Mouse (Mus musculus) forebrain, embryonic 10.5 days (tissue): Measurements from ENCODE around the gene Il6st. TPM values are rescaled to one million over a fixed set of nuclear protein-coding genes. Genes with fewer than 3 reads are reported as not detected.

ENCODE experiments used
- polyA plus RNA-seq: library from polyadenylated mRNA; unstranded; fragments of >200 nt; fragmentation: Nextera tagmentation; extraction: Ambion mirVana; gene quantifications from 2 replicates; pipeline ENCODE4 v1.2.1, GENCODE M21; 2016

Il6st gene
- polyA plus RNA-seq, 1 experiment from 2014 or later, result 20.4 TPM

Other genes with a start within 250 kb of the Il6st start
- gene Ankrd55, start 175.6 kb upstream of the Il6st start, polyA plus RNA-seq, result 0.55 and 0.60 TPM in 2 replicates
- not detected in 2 replicates for gene Il31ra, start 130.3 kb downstream of the Il6st start, polyA plus RNA-seq
- gene Ddx4, start 188.4 kb downstream of the Il6st start, polyA plus RNA-seq, result 0.45 and 0.53 TPM in 2 replicates
- gene Slc38a9, start 196.7 kb downstream of the Il6st start, polyA plus RNA-seq, result 12.3 and 12.5 TPM in 2 replicates